Mouse (Mus musculus) layer of hippocampus, adult 2 months (tissue): ENCODE measurements around the gene Mndal. TPM values are rescaled to one million over a fixed set of nuclear protein-coding genes. Genes with fewer than 3 reads are reported as not detected.
A peak's percentile ranks its signal among the peaks of the same experiment; 100 is the strongest.
"Not testable (repeated sequence)": the region's sequence is repeated elsewhere in the genome, so short reads cannot be mapped to it uniquely, and the experiment has no call there.

ENCODE experiments used
- DNase-seq, 2 experiments: peaks; one replicate each; pipeline ENCODE4 v3.0.0; 2022; ENCODE audit warnings: low spot score in 2 of 2
- H3K27ac ChIP-seq: fragments of 200-600 bp; 2 replicates; pipeline ENCODE4 v1.8.1; 2022
- H3K4me3 ChIP-seq: fragments of 200-600 bp; 2 replicates; pipeline ENCODE4 v1.8.1; 2022; ENCODE audit warnings: mild to moderate bottlenecking
- CTCF ChIP-seq: fragments of 200-600 bp; conservative IDR thresholded peaks from 2 replicates; pipeline ENCODE4 v1.8.1; 2022; ENCODE audit warnings: antibody characterized with exemption, mild to moderate bottlenecking, moderate library complexity
- long read RNA-seq, 2 experiments: library from polyadenylated mRNA; stranded (forward); transcript quantifications; one replicate each; pipeline ENCODE4 v2.0.0; 2021; ENCODE audit warnings: borderline mapping rate in 2 of 2
- total RNA-seq, 2 experiments: library from RNA; stranded (reverse); gene quantifications; 2 replicates each; pipeline ENCODE4 v1.2.3; 2021

The Mndal gene
- total RNA-seq: 10 to 100 TPM; 10.4 to 12.3 TPM
- long read RNA-seq, experiment 1, partial matches to known transcripts: 0 of 5 reads
- long read RNA-seq, experiment 1, other reads (novel, unspliced or antisense): 5 of 5 reads
- long read RNA-seq, experiment 2, partial matches to known transcripts: 1 of 4 reads
- long read RNA-seq, experiment 2, other reads (novel, unspliced or antisense): 2 of 4 reads

- H3K4me3 ChIP-seq, H3K27ac ChIP-seq, DNase-seq: not testable (repeated sequence)
Measured at GRCm38 (mm10) chr1:173941924-173942779, at the start of gene Mndal, which contains the start of gene Ifi203. Gene Mndal (minus strand): TSS chr1:173942491. Gene Ifi203 (minus strand): TSS chr1:173942672.

- H3K4me3 ChIP-seq, H3K27ac ChIP-seq, DNase-seq: not testable (repeated sequence)
Measured at GRCm38 (mm10) chr1:173982694-173983305, 40.5 kb upstream of the Mndal start, which contains the start of gene Ifi202b. Gene Ifi202b (minus strand): TSS chr1:173982744.

- H3K27ac ChIP-seq, H3K4me3 ChIP-seq, DNase-seq: not testable (repeated sequence)
Measured at GRCm38 (mm10) chr1:173981038-173981437, 38.7 kb upstream of the Mndal start.

- Histone ChIP-seq H3K27ac (no peak overlapping the region), H3K4me3 (no peak overlapping the region)
- no peak for TF ChIP-seq CTCF
- no peak for DNase-seq
Measured at GRCm38 (mm10) chr1:173977622-173978021, 35.3 kb upstream of the Mndal start.

GRCm38 (mm10) chr1:173973111-173973510 lies 30.8 kb upstream of the Mndal start:
- DNase-seq: peak in 1 of 2 experiments; percentile 5
- no peak for TF ChIP-seq CTCF
- no peak overlapping the region for H3K4me3 ChIP-seq
- H3K27ac ChIP-seq: no peak overlapping the region

- H3K4me3 ChIP-seq, H3K27ac ChIP-seq, DNase-seq: not testable (repeated sequence)
Measured at GRCm38 (mm10) chr1:173961491-173961890, 19.2 kb upstream of the Mndal start.

- DNase-seq, H3K4me3 ChIP-seq, H3K27ac ChIP-seq: not testable (repeated sequence)
Measured at GRCm38 (mm10) chr1:173959998-173960397, 17.7 kb upstream of the Mndal start.

- H3K27ac ChIP-seq, H3K4me3 ChIP-seq, DNase-seq: not testable (repeated sequence)
Measured at GRCm38 (mm10) chr1:173955839-173956527, 13.7 kb upstream of the Mndal start.

GRCm38 (mm10) chr1:173955071-173955796 lies 12.9 kb upstream of the Mndal start:
- DNase-seq: no peak
- no peak overlapping the region for H3K27ac ChIP-seq
- no peak for TF ChIP-seq CTCF
- H3K4me3 ChIP-seq: no peak overlapping the region

GRCm38 (mm10) chr1:173953563-173953962 lies 11.3 kb upstream of the Mndal start:
- TF ChIP-seq CTCF: no peak
- no peak overlapping the region for H3K4me3 ChIP-seq
- H3K27ac ChIP-seq: no peak overlapping the region
- no peak for DNase-seq

- H3K27ac ChIP-seq, H3K4me3 ChIP-seq, DNase-seq: not testable (repeated sequence)
Measured at GRCm38 (mm10) chr1:173949044-173949443, 6.8 kb upstream of the Mndal start.

- not testable (repeated sequence) for H3K4me3 ChIP-seq, H3K27ac ChIP-seq
- DNase-seq: peak; percentile 59 to 61
Measured at GRCm38 (mm10) chr1:173942780-173943066, 432 bp upstream of the Mndal start.

- H3K27ac ChIP-seq, DNase-seq, H3K4me3 ChIP-seq: not testable (repeated sequence)
Measured at GRCm38 (mm10) chr1:173941522-173941921, 769 bp downstream of the Mndal start.

GRCm38 (mm10) chr1:173919279-173919678 lies 23.0 kb downstream of the Mndal start:
- H3K27ac ChIP-seq, H3K4me3 ChIP-seq, DNase-seq: not testable (repeated sequence)
